Mouse (Mus musculus): ENCODE data around the gene Dyrk1a.
"Not testable (repeated sequence)": the region's sequence is repeated elsewhere in the genome, so short reads cannot be mapped to it uniquely, and the experiment has no call there.

Gene Dyrk1a

DNA sequence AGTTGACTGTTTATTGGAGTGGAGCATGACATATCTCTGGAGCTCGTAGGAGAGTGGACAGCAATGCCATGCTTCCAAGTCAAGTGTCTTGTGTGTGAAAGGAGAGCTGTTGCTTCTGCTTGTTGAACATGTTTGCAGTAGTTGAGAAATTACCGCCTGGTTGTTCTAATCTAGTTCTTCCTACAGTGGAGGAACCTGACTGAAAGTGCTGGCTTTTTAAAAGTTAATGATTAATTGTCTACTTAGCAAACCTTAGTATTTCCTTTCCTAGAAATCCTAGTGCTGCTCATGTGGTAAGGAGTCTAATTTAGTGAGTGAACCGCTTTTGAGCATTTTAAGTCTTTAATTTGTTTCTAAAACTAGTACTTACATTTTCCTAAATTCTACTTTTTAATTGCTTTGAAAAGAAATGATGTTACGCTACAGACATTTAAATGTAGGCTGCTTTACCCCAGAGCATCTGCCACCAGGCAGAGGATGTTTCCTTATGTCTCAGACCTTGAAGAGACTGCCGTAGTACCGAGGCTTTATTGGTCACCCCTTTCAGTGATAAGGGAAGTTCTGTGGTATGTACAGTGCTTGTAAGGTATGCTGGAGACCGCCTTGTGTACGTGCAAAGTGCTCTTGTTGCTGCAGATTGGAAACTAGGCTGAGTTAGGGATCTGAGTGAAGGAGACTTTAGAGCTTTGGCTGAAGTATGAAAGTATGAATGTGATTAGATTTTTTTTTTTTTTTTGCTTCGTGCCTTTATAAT is 59.3 kb downstream of the Dyrk1a start:
- in situ Hi-C loops (cut with MboI, MseI): no loop called here

DNA sequence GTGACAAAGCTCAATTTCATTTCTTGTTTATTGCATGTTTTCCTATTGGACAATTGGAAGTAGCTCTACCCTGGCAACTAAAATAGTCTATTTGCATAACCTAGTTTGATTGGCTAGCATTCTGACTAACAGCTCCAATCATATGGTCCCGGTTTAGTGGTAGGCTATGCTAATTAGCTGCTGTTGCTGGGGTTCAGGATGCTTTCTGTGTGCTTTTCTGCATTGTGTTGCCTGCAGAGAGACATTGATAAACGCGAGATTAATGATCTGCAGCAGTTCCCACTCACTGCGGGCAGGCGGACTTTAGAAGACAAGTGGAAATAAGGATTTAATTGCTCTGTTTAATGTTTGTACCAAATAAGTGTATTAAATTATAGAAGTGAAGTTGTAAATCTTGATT is 62.2 kb downstream of the Dyrk1a start:
- in situ Hi-C loops (cut with MboI, MseI): no loop called here

DNA sequence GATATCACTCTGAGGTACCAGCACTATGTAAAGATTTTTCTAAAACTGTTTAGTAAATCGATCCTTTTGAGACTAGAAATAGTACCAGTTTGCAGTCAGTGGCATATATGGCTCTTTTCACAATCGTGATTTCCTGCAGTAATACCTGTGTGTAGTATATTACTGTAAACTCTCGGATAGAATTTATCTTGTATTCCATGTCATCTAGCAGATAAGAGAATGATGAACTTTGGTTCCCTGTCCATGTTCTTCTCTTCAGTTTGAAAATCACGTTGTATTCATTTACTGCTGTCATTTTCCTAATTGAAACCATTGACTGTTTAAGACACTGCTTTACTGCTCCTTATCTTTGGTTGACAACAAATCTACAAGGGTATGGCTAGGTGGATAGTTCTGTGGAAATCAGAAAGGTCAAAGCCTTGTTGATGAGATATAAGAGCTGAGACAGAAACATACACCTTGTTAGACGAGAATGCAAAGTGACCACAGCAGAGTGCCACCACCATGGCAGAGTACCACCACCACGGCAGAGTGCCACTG is 62.7 kb downstream of the Dyrk1a start:
- in situ Hi-C loops (cut with MboI, MseI): no loop called here

DNA sequence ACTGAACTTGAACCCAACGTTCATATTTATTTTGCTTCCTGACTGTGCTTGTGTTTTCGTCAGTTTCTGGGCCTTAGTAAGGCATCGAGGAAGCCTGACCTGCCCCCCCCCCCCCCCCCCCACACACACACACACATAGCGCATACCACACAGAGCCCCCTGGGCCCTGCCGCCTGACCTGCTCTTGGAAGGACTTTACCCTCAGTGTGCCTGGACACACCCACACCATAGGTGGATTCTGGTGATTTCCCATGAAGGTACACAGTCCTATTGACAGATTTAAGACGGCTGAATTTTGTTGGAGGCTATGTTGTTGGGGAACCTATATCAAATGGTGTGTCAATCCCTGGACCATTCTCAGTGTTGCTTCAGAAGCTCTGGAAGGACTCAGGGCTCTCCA is 63.2 kb downstream of the Dyrk1a start:
- in situ Hi-C loops (cut with MboI, MseI): no loop called here

DNA sequence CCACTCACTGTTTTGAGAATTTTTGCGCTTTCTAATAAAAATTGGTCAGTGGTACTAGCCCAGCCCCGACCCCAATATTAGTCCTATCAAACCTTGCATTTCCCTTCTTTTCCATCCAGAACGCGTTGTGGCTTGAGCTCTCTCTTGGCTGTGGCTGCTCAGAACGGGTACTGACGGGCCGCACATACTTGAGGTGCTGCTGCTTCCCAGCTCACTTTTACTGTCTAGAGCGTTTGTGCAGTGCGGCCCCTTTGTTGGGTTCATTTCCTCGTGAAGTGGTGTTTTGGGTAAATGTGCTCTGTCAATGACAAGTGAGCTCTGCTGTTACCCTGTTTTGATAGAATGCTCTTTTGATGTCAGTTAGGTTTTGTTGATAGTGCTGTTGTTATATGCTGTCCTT is 67.6 kb downstream of the Dyrk1a start:
- in situ Hi-C loops (cut with MboI, MseI): no loop called here

DNA sequence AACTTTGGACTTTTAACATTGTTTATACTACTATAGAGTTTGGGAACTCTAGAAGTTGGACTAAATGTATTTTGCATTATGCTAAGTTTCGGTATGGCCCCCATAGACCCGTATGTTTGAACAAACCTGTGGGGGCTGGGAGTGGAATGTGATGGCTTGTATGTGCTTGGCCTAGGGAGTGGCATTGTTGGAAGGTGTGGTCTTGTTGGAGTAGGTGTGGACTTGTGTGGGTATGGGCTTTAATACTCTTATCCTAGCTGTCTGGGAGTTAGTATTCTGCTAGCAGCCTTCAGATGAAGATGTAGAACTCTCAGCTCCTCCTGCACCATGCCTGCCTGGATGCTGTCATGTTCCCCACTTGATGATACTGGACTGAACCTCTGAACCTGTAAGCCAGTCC is 72.0 kb downstream of the Dyrk1a start:
- in situ Hi-C loops (cut with MboI, MseI): no loop called here

DNA sequence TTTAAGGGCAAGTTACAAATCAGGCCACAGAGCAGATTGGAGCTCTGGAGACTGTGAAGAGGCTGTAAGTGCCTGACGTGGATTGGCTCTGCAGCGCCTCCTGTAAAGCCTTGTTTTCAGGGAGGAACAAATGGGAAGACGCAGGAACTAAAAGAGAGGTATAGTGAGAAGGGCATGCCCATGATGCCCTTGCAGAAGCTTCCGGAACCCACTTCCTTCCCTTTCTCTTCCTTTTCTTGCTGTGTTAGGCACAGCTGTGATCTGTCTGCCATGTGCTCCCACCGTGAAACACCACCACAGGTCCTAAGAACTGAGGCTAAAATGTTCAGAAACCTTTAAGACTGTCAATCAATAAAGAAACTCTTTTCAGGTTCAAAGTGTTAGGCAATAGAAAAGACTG is 77.3 kb downstream of the Dyrk1a start:
- in situ Hi-C loops (cut with MboI, MseI): no loop called here

DNA sequence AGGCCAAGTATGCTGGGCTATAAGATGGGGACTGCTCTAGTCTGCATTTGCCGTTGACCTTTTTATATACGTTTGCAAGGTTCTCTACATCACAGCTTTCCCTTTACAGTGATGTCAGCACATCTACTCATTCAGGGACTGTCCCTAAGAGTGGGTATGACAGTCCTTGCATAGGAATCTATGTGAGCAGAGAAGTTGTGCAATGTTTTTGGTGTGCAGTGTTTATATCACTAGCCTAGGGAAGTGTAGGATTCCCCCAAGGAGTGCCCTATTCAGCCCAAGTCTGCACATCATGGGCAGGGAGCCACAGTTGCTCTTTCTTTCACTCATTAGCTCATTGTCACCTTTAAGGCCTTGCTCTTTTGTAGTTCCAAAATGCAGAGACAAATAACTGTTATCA is 78.1 kb downstream of the Dyrk1a start:
- in situ Hi-C loops (cut with MboI, MseI): no loop called here

DNA sequence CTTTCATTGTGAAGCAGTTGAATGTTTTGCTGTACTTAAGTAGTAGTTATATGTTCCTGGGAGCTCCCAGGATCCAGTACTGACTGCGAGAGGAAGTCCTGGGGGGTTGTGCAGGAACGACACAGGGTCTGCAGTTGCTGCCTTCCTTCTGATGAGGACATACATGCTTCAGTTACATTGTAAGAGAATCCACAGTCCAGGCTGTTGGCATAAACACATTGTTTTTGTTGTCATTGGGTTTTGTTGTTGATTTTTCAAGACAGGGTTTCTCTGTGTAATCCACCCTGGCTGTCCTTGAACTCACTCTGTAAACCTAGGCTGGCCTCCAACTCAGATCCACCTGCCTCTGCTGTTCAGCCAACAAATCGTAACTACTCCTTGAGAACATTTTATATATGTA is 80.1 kb downstream of the Dyrk1a start:
- in situ Hi-C loops (cut with MboI, MseI): no loop called here

DNA sequence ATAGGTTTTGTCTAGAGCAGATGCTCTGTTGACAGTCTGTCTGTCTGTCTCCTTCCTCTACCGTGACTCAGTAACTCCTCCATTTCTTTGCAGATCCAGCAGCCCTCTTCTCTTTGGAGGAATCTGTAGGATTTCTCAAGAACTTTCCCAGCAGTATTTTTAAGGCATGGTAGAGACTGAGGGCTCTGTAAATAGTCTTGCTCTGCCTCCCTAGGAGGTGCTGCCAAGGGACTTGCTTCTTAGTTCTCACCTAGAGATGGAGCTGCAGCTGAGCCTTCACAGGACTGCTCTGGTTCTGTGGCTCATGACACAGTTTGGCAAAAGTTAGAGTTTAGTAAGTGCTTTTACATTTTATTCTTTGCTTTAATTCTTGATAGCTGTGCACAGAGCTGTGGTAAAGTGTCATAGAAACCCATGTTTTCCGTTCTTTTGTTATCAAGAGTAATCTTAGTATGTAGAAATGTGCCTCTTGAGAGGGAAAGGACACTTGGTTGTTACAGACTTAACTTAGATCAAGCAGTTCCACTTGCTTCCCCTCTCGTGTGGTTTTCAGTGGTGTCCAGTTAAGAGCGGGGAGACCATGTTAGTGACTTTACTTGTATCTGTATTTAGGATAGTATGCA is 82.4 kb downstream of the Dyrk1a start:
- in situ Hi-C loops (cut with MboI, MseI): no loop called here

DNA sequence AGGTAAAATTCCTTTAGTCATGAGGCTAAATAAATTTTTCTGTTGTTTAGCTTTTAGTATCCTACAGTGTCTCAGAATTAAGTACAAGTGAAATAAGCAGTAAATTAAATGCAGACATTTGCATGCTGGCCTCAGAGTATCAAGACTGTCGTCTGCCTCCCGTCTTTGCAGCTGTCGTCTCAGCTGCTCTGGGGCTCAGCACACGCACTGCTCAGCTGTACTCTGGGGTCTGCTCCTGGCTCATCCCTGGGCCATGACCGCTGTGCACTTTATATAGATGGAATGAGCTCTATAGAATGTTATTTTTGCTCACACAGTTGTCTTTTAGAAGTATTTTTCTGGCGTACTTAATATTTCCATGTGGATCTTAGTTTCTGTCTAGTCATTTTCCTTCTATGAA is 85.3 kb downstream of the Dyrk1a start:
- in situ Hi-C loops (cut with MboI, MseI): no loop called here

DNA sequence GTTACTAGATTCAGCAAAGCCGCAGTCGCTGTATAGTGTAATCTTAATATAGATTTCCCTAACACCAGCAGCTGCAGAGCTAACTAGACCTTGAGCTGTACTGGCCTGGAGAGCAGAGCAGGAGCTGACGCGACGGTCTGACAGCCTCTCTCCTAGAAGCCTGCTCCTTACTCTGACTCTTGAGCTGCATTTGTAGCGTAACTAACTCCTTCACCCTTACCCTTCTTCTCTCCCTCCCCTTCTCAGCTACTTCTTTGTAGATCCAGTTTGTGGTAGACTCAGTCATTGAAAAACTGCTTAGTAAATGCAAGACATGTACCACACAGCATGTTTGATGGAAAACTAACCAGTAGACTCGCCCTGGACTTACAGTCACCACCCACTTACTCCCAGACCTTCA is 87.1 kb downstream of the Dyrk1a start:
- in situ Hi-C loops (cut with MboI, MseI): no loop called here

DNA sequence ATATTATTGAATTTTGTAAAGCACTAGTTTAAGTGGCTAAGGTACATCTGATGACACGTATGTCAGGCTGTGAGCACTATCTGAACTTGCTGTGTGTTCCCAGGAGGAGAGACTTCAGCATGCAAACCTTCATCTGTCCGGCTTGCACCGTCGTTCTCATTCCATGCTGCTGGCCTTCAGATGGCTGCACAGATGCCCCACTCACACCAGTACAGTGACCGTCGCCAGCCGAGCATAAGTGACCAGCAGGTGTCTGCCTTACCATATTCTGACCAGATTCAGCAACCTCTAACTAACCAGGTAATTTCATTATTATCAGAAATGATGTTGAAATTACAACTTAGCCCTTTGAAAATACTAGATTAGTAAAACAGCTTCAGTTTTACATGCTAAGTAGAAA is 89.6 kb downstream of the Dyrk1a start:
- in situ Hi-C loops (cut with MboI, MseI): no loop called here

DNA sequence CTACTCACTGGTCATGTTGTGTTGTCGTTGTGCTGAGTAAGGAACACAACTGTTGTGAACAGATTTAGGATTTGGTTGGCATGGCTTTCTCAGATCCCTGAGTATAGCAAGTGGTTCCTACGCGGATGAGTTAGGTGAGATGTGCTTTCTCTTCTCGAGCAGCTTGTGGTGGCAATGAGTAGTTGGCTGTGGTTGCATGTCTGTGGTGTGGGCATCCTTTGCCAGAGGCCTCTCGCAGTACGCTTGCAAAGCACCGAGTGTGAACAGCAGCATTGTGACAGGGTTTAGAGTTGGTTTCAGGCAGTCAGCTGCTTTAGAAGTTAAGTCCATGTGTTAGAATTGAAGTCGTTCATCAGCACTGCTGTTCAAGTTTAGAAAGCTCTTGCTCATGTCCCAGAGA is 90.4 kb downstream of the Dyrk1a start:
- in situ Hi-C loops (cut with MboI, MseI): no loop called here

DNA sequence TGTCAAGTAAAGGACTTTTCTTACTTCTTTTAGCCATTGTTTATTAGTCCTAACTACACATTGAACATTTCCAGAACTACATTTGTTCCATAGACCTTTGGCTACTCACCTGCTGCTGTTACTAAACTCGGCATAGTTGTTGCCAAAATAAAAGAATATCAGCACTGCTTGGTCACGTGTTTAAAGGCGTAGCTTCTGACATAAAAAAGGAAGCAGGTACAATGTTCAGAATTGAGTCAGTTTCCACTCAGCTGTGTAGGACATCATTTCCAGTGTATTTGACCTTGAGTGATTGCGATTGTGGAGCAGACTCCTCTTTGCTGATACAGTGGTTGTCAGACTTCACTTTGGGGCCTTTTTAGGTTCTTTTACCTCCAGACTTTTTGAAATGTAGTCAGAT is 97.7 kb downstream of the Dyrk1a start:
- in situ Hi-C loops (cut with MboI, MseI): no loop called here

DNA sequence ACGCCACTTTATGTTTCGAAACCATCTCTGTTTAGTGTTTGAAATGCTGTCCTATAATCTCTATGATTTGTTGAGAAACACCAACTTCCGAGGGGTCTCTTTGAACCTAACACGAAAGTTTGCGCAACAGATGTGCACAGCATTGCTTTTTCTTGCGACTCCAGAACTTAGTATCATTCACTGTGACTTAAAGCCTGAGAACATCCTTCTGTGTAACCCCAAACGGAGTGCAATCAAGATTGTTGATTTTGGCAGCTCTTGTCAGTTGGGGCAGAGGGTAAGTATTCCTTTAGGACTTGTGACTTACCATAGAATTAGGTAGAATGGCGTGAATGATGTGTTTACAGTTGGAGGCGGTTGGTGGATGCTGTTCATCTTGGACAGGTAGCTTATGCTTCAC is 101.5 kb downstream of the Dyrk1a start:
- in situ Hi-C loops (cut with MboI, MseI): loop anchor here (10.0 kb wide), 1 partner anchor 63 kb away; no protein-coding TSS in a partner anchor

DNA sequence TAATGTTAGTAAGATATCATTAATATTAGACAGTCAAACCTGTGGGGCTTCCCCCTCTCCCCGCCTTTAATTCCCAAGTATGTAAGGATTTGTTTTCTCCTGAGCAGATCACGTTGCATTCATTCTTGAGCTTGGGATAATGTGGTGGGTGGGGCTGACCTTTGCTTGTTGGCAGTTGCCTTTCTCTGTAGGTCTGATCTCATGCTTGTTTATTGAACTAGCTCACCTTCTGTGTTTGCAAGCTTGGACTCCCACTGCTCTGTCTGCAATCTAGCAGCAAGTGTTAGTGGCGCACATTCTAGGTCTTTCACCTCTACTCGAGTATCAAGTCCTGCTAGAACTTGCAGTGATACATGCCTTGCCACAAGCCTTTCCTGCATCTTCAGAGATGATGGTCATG is 111.1 kb downstream of the Dyrk1a start:
- in situ Hi-C loops (cut with MboI, MseI): loop anchor here (10.0 kb wide), 1 partner anchor 874 kb away; no protein-coding TSS in a partner anchor

DNA sequence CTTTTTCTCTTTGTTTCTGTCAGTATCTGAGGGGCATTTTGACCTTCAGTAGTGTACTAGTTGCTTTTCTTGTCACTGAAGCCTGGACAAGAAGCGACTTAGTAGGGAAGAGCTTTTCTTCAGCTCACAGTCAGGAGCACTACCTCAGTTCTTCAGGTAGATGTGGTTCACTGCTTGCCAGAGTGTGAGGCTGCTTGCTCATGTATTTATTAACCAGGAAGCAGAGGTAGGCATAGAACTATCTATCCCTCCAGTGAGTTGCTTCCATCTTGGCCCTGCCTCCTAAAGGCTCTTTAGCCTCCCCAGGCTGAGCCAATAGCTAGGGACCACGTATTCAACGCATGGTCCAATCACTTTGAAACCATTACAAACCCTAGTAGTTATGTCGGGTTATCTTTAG is 112.0 kb downstream of the Dyrk1a start:
- in situ Hi-C loops (cut with MboI, MseI): loop anchor here (10.0 kb wide), 1 partner anchor 873 kb away; no protein-coding TSS in a partner anchor

DNA sequence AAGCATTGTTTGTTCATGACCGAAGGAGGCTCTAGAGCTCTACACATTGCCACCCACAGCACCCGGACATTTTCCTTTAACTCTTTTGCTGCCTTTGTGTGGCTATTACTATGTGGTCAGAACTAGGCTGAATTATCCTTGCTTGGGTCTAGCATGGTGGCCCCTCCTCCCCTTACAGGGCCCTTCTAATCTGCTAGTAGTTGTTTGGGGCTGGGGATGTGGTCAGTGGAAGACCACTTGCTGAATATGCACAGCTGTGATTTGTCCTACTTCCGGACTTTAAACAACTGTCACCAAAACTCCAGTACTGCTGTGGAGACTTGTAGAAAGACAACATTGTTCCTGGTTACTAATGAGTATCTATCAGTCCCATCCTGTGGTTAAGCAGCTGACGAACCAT is 114.2 kb downstream of the Dyrk1a start:
- in situ Hi-C loops (cut with MboI, MseI): loop anchor here (10.0 kb wide), 1 partner anchor 871 kb away; no protein-coding TSS in a partner anchor

DNA sequence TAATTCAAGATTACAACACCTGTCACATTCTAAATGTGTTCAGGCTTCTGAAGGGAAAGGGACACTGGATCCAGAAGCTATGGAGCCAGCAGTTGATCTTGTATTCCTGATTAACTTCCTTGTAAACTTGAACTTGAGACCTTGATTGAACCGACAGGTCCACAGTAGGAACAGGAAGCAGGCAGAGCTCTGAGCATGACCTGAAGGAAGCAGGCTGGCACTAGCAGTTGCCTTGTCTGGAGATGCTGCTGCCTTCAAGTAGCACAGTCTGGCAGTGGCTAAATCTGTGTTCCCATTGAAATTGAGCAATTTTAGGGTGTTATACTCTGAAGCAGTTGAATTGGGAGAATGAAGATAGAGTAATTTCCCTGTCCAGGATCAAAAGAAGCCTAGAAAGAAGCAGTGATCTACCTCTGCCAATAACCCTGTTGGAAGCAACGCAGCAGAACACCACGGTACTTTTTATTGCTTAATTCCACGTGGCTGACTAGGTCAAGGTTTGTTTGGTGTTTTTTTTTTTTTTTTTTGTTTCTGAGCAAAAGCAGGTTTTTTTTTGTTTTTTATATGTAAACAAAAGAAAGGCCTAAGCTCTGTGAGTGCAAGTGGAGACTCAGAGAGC is 124.0 kb downstream of the Dyrk1a start:
- in situ Hi-C loops (cut with MboI, MseI): no loop called here

DNA sequence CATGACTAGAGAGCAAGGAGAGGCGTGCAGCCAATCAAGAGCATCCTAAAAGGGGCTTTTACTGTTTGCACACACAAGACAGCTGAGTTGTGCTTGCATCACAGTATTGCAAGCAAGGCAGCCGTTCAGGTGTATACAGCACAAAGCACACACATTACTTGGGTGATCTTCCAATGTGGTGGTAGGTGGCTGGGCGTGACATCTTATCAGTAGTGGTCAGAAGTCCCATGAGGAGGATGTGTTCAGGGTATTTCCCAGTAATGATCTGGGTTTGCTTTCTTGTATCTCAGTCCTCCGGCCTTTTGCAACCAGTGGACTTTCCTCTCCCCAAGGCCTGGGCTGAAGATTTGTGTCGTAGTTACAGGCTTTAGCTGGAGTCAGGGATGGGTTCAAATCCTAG is 127.7 kb downstream of the Dyrk1a start:
- in situ Hi-C loops (cut with MboI, MseI): no loop called here

DNA sequence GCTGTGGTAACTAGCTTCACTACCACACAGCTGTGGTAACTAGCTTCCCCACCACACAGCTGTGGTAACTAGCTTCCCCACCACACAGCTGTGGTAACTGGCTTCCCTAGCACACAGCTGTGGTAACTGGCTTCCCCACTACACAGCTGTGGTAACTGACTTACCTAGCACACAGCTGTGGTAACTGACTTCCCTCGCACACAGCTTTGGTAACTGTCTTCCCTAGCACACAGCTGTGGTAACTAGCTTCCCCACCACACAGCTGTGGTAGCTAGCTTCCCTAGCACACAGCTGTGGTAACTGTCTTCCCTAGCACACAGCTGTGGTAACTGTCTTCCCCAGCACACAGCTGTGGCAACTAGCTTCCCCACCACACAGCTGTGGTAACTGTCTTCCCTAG is 128.4 kb downstream of the Dyrk1a start:
- in situ Hi-C loops (cut with MboI, MseI): not testable (repeated sequence)

DNA sequence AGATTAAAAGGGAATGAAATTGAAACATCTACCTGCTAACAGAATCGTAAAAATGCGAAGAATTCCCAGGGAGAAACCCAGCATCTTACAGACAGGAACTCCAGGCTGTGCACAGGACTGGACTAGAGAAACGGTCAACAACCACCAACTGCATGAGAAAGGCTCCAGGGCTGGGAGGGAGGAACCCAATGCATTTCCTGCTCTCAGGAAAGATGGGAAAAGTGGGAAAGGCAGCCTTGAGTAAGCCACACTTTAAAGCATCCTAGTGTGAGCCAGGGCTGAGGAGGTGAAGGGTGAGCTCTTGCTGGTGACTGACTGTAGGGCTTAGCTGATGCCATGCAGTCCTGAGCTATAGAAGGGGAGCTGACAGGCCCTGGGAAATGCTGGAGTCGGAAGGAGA is 131.3 kb downstream of the Dyrk1a start:
- in situ Hi-C loops (cut with MboI, MseI): no loop called here
